Mouse (Mus musculus): Measurements from ENCODE around the gene Wif1. TPM values are rescaled to one million over a fixed set of nuclear protein-coding genes. Genes with fewer than 3 reads are reported as not detected.

Wif1 gene
- polyA plus RNA-seq, 1 experiment from 2014 or later = 1.5 TPM

Other genes with a start within 250 kb of the Wif1 start
- 3.1 and 4.5 TPM in 2 replicates for gene Msrb3, start 134.9 kb upstream of the Wif1 start, polyA plus RNA-seq (2016; fragmentation: Nextera tagmentation; extraction: Ambion mirVana)
- gene Lemd3, start 54.6 kb upstream of the Wif1 start, polyA plus RNA-seq (2016; fragmentation: Nextera tagmentation; extraction: Ambion mirVana) = 2.3 and 2.6 TPM in 2 replicates

Measured in hindbrain, embryonic 10.5 days (tissue).